Mouse (Mus musculus) lung, embryonic 15.5 days (tissue): Measurements from ENCODE around the gene Tgtp1. TPM values are rescaled to one million over a fixed set of nuclear protein-coding genes. Genes with fewer than 3 reads are reported as not detected.
A peak's percentile ranks its signal among the peaks of the same experiment; 100 is the strongest.
"Not testable (repeated sequence)": the region's sequence is repeated elsewhere in the genome, so short reads cannot be mapped to it uniquely, and the experiment has no call there.

Source experiments
- ATAC-seq: fragments of 200-750 bp; cut with Nextera tagmentation; 2 replicates; pipeline ENCODE4 v1.8.0; 2017; ENCODE audit warnings: moderate number of reproducible peaks, borderline replicate concordance; ENCODE audit not compliant: low FRiP score, low TSS enrichment; ENCODE audit errors: extremely low read depth
- H3K27ac ChIP-seq: fragments of 300-500 bp; sonication (generic); 2 replicates; pipeline ENCODE4 v1.5.1; 2015; ENCODE audit warnings: moderate library complexity, mild to moderate bottlenecking, inconsistent platforms
- H3K27me3 ChIP-seq: fragments of 300-500 bp; sonication (generic); 2 replicates; pipeline ENCODE4 v1.6.1; 2015; ENCODE audit warnings: inconsistent platforms
- H3K36me3 ChIP-seq: fragments of 300-500 bp; sonication (generic); 2 replicates; pipeline ENCODE4 v1.6.1; 2015; ENCODE audit warnings: inconsistent platforms
- H3K4me1 ChIP-seq: fragments of 300-500 bp; sonication (generic); 2 replicates; pipeline ENCODE4 v1.6.1; 2015; ENCODE audit warnings: inconsistent platforms
- H3K4me2 ChIP-seq: fragments of 300-500 bp; sonication (generic); 2 replicates; pipeline ENCODE4 v1.6.1; 2015; ENCODE audit warnings: inconsistent platforms, mild to moderate bottlenecking, moderate library complexity
- H3K4me3 ChIP-seq: fragments of 300-500 bp; sonication (generic); 2 replicates; pipeline ENCODE4 v1.5.1; 2015; ENCODE audit warnings: mild to moderate bottlenecking, inconsistent platforms
- H3K9ac ChIP-seq: fragments of 300-500 bp; sonication (generic); 2 replicates; pipeline ENCODE4 v1.6.1; 2015; ENCODE audit warnings: inconsistent platforms
- H3K9me3 ChIP-seq: fragments of 300-500 bp; sonication (generic); 2 replicates; pipeline ENCODE4 v1.6.1; 2016; ENCODE audit warnings: inconsistent platforms
- WGBS: fragments of 180-500 bp; shearing (Covaris S2); methylation state at CpG from one replicate; pipeline ENCODE4 v1.1.7; 2015; 5-methylcytosine and 5-hydroxymethylcytosine counted together
- polyA plus RNA-seq: library from polyadenylated mRNA; unstranded; fragments of >200 nt; fragmentation: Nextera tagmentation; extraction: Ambion mirVana; gene quantifications from 2 replicates; pipeline ENCODE4 v1.2.1, GENCODE M21; 2015

Tgtp1 gene
- polyA plus RNA-seq, 1 experiment from 2014 or later, result 2.0 TPM

GRCm38 (mm10) chr11:48978240-48978939 lies 15.6 kb downstream of the Tgtp1 start, which contains the start of gene Olfr56:
TSS of gene Olfr56 (plus strand) at chr11:48978889.
- H3K4me3 ChIP-seq, H3K27ac ChIP-seq, H3K4me2 ChIP-seq, H3K36me3 ChIP-seq, H3K4me1 ChIP-seq, ATAC-seq, H3K27me3 ChIP-seq, H3K9me3 ChIP-seq, H3K9ac ChIP-seq: not testable (repeated sequence)
- WGBS, result no CpG with 5 or more reads among the region's 1 CpGs

DNA sequence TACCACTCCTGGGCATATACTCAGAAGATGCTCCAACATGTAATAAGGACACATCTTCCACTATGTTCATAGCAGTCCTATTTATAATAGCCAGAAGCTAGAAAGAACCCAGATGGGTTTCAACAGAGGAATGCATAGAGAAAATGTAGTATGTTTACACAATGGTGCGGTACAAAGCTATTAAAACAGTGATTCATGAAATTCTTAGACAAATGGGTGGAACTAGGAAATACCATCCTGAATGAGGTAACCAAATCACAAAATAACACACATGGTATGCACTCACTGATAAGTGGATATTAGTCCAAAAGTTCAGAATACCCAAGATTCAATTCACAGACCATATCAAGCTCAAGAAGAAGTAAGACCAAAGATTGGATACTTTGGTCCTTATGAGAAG lies 19.3 kb downstream of the Tgtp1 start:
- H3K36me3 ChIP-seq, H3K27ac ChIP-seq, ATAC-seq, H3K4me1 ChIP-seq, H3K4me2 ChIP-seq, H3K4me3 ChIP-seq, H3K27me3 ChIP-seq, H3K9me3 ChIP-seq, H3K9ac ChIP-seq: not testable (repeated sequence)
- WGBS, result no CpG with 5 or more reads among the region's 1 CpGs

DNA sequence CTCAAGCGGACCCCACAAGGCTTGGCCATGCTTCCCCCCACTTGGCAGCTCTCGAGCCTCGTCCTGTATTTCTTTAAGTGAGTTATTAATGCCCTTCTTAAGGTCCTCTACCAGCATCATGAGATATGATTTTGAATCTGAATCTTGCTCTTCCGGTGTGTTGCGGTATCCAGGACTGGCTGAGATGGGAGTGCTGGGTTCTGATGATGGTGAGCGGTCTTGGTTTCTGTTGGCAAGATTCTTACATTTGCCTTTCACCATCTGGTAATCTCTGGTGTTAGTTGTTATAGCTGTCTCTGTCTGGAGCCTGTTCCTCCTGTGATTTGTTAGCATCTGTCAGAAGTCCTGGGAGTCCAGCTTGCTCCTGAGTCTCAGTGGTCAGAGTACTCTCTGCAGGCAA lies 47.9 kb downstream of the Tgtp1 start, which contains the start of gene Psme2b:
Psme2b (minus strand) TSS at position 101 of the 400 bp plus-strand sequence.
- not testable (repeated sequence) for H3K9me3 ChIP-seq, H3K27me3 ChIP-seq, H3K9ac ChIP-seq, H3K4me1 ChIP-seq, H3K36me3 ChIP-seq, H3K4me3 ChIP-seq, ATAC-seq, H3K4me2 ChIP-seq, H3K27ac ChIP-seq
- WGBS, result 85% methylated on average over 6 of the region's 6 CpGs

DNA sequence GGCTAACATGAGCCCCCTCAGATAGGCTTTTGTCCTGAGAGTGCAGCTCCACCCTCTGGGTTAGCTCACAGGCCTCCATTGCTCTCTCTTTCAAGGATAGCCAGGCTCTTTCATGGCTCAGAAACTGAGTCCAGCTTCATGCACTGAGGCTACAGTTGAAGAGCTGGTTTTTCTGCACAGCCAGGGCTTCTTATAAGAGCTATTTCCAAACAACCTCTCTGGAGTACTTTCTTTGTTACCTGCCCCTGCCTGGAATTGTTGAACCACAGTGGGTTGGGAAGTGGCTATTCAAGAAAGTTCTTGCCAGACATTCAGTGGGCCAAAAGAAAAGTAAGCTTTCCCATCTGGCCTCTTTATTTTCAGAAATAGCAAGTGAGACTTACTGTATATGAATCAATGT lies 54.7 kb downstream of the Tgtp1 start:
- H3K4me3 ChIP-seq, H3K4me2 ChIP-seq, H3K9ac ChIP-seq, H3K36me3 ChIP-seq, H3K4me1 ChIP-seq, H3K27me3 ChIP-seq, H3K9me3 ChIP-seq, ATAC-seq: not testable (repeated sequence)
- peak overlapping the region; percentile 53 for H3K27ac ChIP-seq

Other genes starting within 250 kb of the Tgtp1 start
- gene Rack1, start 193.8 kb downstream of the Tgtp1 start, polyA plus RNA-seq, result 699 and 713 TPM in 2 replicates
- 5.4 and 5.7 TPM in 2 replicates for gene Trim41, start 176.8 kb downstream of the Tgtp1 start, polyA plus RNA-seq
- 0.54 and 1.1 TPM in 2 replicates for gene Trim7, start 168.0 kb downstream of the Tgtp1 start, polyA plus RNA-seq
- gene Gm12184, start 167.5 kb downstream of the Tgtp1 start, polyA plus RNA-seq, result 3.0 and 8.2 TPM in 2 replicates
- 9.6 and 11.8 TPM in 2 replicates for gene Irgm1, start 122.5 kb downstream of the Tgtp1 start, polyA plus RNA-seq
- 0.25 and 0.30 TPM in 2 replicates for gene Gm5431, start 92.0 kb downstream of the Tgtp1 start, polyA plus RNA-seq
- 2.3 and 2.8 TPM in 2 replicates for gene Psme2b, start 48.0 kb downstream of the Tgtp1 start, polyA plus RNA-seq
- gene Olfr56, start 15.3 kb downstream of the Tgtp1 start, polyA plus RNA-seq, result 0.05 TPM in 1 of 2 replicates, not detected in the other
- 0.45 and 0.69 TPM in 2 replicates for gene 9930111J21Rik1, start 14.8 kb downstream of the Tgtp1 start, polyA plus RNA-seq
- gene Gm12185, start 1.9 kb downstream of the Tgtp1 start, polyA plus RNA-seq, result 0.05 TPM in 1 of 2 replicates, not detected in the other
- gene 9930111J21Rik2, start 57.1 kb upstream of the Tgtp1 start, polyA plus RNA-seq, result 0.55 and 1.1 TPM in 2 replicates
- gene Tgtp2, start 70.0 kb upstream of the Tgtp1 start, polyA plus RNA-seq, result 0.72 and 1.3 TPM in 2 replicates
- 2.6 and 3.1 TPM in 2 replicates for gene Ifi47, start 82.4 kb upstream of the Tgtp1 start, polyA plus RNA-seq
- gene Olfr1396, start 120.7 kb upstream of the Tgtp1 start, polyA plus RNA-seq, result not detected in 2 replicates
- not detected in 2 replicates for gene Olfr1395, start 148.1 kb upstream of the Tgtp1 start, polyA plus RNA-seq
- gene Olfr1394, start 160.2 kb upstream of the Tgtp1 start, polyA plus RNA-seq, result not detected in 2 replicates
- gene Btnl9, start 193.0 kb upstream of the Tgtp1 start, polyA plus RNA-seq, result 0.48 and 1.1 TPM in 2 replicates
- 37.6 and 40.3 TPM in 2 replicates for gene Zfp62, start 209.1 kb upstream of the Tgtp1 start, polyA plus RNA-seq